Mouse (Mus musculus): ENCODE data around the gene Rnf213.

DNA sequence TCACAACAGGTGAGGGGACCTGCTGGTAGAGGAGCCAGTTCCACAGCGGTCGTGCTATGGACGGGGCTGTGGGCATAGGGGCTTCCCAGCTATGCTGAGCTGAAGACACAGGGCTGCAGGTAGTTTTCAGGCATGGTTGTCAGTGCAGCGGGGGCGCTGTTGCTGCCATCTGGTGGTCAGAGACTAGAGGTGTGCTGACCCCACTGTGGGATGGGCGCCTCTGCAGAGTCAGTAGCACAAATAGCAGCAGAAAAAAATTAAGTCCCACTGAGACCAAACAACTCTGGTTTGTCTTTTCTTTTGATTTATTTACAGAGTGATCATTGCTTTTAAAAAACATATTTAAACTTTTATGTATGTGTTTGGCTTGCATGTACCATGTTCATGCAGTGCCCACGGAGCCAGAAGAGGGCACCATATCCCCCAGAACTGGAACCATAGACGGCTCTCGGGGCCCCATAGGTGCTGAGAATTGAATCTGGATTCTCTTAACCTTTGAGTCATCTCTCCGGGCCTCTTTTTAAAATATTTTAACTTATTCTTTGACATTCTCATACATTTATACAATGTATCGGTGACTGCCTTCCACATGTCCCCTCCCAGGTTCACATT lies 29.3 kb upstream of the Rnf213 start:
- TF ChIP-seq CTCF (IDR thresholded peaks at IDR 0.05; ENCODE audit: borderline replicate concordance, control insufficient read depth, extremely low read depth, insufficient read depth, low read length, poor library complexity) (peak; percentile 95), POLR2A (IDR thresholded peaks at IDR 0.05; ENCODE audit: control insufficient read depth, extremely low read depth, insufficient read depth, low read length, poor library complexity) (no peak)

All from thymus, adult 2 months (tissue).